Mouse (Mus musculus): ENCODE measurements at regions not wholly inside any gene's neighbourhood (a gene's known extent, or its start where the extent isn't known, plus 50 kb on each side); places are given as distances from the start of the nearest gene placed in this dataset.

DNA sequence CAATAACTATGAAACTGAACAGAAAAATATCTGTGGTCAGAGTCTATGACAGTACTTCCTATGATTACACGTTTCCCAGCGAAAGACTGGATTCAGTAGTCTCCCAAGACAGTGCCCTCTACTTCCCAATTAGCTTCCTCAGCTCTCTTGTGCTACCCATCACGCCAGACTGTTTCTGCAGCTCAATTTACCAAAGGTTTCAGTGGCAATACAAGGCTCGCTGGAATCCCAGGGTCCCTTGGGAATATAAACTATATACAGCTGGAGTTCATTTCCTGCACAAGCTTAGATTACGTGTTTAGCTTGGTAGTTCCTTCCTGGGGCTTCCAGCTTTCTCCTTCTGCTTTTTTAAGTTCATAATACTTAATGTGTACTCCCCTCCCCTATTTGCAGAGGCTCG is 160.3 kb downstream of the Spry2 start:
- no peaks in the 10 kb centered on the region for H3K36me3 ChIP-seq (ENCODE audit: insufficient read depth, low read length)
- 0 out of 2 replicates have a peak, but pooled peaks cover 2% of the 10 kb centered on the region for H3K27me3 ChIP-seq (ENCODE audit: insufficient read depth, low read length)
- TF ChIP-seq CTCF (conservative IDR thresholded peaks at IDR 0.05; ENCODE audit: low read length) (no peak), POU5F1 (IDR thresholded peaks at IDR 0.05; ENCODE audit: borderline replicate concordance, low read length) (no peak), NANOG (IDR thresholded peaks at IDR 0.05; ENCODE audit: borderline replicate concordance, low read length) (no peak)
- H3K4me1 ChIP-seq (replicated peaks; ENCODE audit: low read depth, low read length) = peaks cover 22% of the 10 kb centered on the region
- H3K9me3 ChIP-seq (ENCODE audit: low read length) = no peaks in the 10 kb centered on the region
- H3K4me3 ChIP-seq (replicated peaks; ENCODE audit: low read length) = no peak overlapping the region

DNA sequence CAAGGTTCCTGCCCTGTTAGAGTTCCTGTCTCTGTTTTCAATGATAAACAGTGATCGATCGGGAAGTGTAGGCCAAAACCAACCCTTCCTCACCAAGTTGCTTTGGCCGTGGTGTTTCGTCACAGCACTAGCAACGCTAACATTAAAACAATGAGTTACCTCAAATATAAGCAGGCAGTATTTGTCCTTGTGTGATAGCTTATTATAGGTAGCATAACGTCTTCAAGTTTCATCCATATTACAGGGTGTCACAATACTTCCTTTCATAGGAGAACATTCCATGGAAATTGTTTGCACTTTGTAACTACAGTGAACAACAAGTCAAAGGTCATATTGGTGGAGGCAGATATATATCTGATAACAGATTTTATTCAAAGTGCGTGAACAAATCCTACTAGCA is 162.3 kb downstream of the Spry2 start:
- Histone ChIP-seq H3K4me3 (replicated peaks; ENCODE audit: low read length) (no peak overlapping the region), H3K36me3 (ENCODE audit: insufficient read depth, low read length) (no peaks in the 10 kb centered on the region), H3K9me3 (ENCODE audit: low read length) (no peaks in the 10 kb centered on the region), H3K4me1 (replicated peaks; ENCODE audit: low read depth, low read length) (peaks cover 32% of the 10 kb centered on the region), H3K27me3 (ENCODE audit: insufficient read depth, low read length) (no peaks in the 10 kb centered on the region)
- no peak for TF ChIP-seq CTCF (conservative IDR thresholded peaks at IDR 0.05; ENCODE audit: low read length)

DNA sequence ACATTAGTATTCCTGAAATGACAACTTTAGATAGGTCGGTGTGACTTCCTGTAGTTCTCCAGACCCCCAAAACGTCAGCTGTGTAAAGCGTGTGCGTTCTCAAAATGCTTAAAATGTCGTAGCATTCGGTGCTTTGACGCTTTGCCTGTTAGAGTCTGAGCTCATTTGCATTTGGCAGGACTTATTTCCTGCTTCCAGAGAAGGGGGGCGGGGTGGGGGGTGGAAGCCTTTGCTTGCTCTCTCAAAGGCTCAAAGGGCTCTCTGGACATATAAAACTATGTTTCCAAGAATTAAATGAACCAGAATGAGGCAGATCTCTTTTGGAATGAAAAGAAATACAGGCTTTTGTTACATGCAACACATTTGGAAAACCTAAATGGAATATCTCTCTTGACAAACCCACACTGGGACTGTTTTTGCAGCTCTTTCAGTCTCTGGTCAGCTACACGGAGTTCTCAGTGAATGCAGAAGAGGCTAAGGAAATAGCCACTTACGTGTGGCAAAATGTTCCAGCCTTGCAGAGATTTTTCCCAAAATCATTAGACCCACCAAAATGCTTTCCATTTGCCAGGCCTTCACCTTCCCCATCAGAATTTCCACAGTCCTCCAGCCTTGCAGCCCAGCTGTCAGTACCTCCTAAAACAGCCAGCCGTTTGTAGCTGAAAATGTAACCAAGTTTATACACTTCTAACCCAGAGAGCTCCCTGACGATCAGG is 163.4 kb downstream of the Spry2 start:
- peaks cover 32% of the 10 kb centered on the region for H3K4me1 ChIP-seq (replicated peaks; ENCODE audit: low read depth, low read length)
- H3K27me3 ChIP-seq (ENCODE audit: insufficient read depth, low read length) = no peaks in the 10 kb centered on the region
- no peaks in the 10 kb centered on the region for H3K9me3 ChIP-seq (ENCODE audit: low read length)
- H3K4me3 ChIP-seq (replicated peaks; ENCODE audit: low read length) = no peak overlapping the region
- H3K36me3 ChIP-seq (ENCODE audit: insufficient read depth, low read length) = no peaks in the 10 kb centered on the region
- TF ChIP-seq CTCF (conservative IDR thresholded peaks at IDR 0.05; ENCODE audit: low read length) = no peak

DNA sequence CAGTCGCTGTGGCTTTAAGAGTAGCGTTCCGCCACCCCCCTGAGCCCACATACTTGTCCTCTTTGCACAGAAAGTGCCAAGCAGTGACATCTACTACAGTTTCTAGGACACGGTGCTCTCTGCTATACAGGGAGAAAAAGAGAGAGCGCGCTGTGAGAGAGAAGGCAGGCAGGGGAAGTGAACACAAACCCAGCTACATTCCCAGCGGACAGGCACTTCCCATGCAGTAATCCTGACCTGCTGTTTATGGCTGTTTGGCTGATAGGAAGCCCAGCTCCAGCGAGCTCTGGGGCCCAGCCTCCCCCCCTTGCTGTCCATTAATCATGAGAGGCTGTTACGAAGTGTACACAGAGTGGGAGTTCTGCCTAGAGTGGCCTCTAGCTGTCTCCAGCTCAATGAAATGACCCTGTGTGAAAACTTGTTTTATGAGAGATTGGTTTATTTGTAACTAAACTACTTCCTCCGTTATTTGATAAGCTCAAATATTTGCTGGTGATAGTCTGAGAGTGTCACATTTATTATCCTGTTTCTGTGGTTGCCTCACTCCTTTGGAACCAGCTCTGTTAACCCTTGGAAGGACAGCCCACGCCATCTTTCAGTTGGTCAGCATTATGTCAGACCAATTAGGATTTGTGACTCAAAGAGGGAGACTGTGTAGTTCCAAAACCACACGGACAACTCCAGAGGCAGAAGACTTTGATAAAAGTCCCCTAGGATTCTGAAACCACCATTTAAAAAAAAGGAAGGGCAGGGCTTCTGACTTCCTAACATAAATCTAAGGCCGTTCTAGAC is 164.2 kb downstream of the Spry2 start:
- peaks cover 32% of the 10 kb centered on the region for H3K4me1 ChIP-seq (replicated peaks; ENCODE audit: low read depth, low read length)
- no peaks in the 10 kb centered on the region for H3K9me3 ChIP-seq (ENCODE audit: low read length)
- peak overlapping the region; percentile 60 for H3K4me3 ChIP-seq (replicated peaks; ENCODE audit: low read length)
- TF ChIP-seq POU5F1 (IDR thresholded peaks at IDR 0.05; ENCODE audit: borderline replicate concordance, low read length) = no peak
- no peak for TF ChIP-seq CTCF (conservative IDR thresholded peaks at IDR 0.05; ENCODE audit: low read length)
- no peak for TF ChIP-seq NANOG (IDR thresholded peaks at IDR 0.05; ENCODE audit: borderline replicate concordance, low read length)
- H3K27me3 ChIP-seq (ENCODE audit: insufficient read depth, low read length) = no peaks in the 10 kb centered on the region
- no peaks in the 10 kb centered on the region for H3K36me3 ChIP-seq (ENCODE audit: insufficient read depth, low read length)

DNA sequence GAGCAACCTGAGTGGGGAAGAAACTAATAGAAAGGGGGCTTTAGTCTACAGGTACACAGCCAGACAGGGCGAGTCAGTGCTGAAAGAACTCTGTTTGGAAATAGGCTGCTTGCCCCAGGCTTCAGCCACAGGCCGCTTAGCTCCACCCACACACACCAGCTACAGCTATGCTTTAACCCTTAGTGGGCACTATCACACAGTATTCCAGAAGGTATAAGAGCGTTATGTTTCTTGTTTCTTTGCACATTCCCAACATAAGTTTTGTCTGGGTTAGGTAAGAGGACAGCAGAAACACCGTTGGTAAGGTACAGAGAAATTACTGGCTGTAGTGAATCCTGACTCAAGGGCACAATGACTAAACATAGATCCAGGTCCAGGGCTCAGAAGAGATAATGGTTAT is 165.8 kb downstream of the Spry2 start:
- Histone ChIP-seq H3K9me3 (ENCODE audit: low read length) (no peaks in the 10 kb centered on the region), H3K27me3 (ENCODE audit: insufficient read depth, low read length) (no peaks in the 10 kb centered on the region), H3K4me1 (replicated peaks; ENCODE audit: low read depth, low read length) (peaks cover 32% of the 10 kb centered on the region), H3K36me3 (ENCODE audit: insufficient read depth, low read length) (no peaks in the 10 kb centered on the region), H3K4me3 (replicated peaks; ENCODE audit: low read length) (no peak overlapping the region)
- no peak for TF ChIP-seq NANOG (IDR thresholded peaks at IDR 0.05; ENCODE audit: borderline replicate concordance, low read length)
- TF ChIP-seq CTCF (conservative IDR thresholded peaks at IDR 0.05; ENCODE audit: low read length) = no peak
- TF ChIP-seq POU5F1 (IDR thresholded peaks at IDR 0.05; ENCODE audit: borderline replicate concordance, low read length) = no peak

DNA sequence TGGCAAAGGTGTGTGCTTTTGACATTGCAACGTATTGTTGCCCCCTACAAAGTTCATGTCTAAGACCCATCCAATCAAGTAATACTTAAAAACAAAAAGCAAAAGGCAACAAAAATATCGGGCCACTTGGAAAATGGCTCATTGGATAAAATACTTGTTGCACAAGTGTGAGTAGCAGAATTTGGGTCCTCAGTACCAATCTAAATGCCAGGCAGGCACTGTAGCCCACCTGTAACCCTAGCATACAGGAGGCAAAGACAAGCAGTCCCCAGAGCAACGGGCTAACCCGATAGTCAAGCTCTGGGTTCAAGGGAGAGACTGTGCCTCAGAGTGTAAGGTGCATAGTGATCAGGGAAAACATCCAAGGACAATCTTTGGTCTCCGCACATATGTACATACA is 167.8 kb downstream of the Spry2 start:
- H3K9me3 ChIP-seq (ENCODE audit: low read length) = no peaks in the 10 kb centered on the region
- no peaks in the 10 kb centered on the region for H3K27me3 ChIP-seq (ENCODE audit: insufficient read depth, low read length)
- H3K36me3 ChIP-seq (ENCODE audit: insufficient read depth, low read length) = no peaks in the 10 kb centered on the region
- no peak overlapping the region for H3K4me3 ChIP-seq (replicated peaks; ENCODE audit: low read length)
- peaks cover 32% of the 10 kb centered on the region for H3K4me1 ChIP-seq (replicated peaks; ENCODE audit: low read depth, low read length)
- TF ChIP-seq NANOG (IDR thresholded peaks at IDR 0.05; ENCODE audit: borderline replicate concordance, low read length) (no peak), POU5F1 (IDR thresholded peaks at IDR 0.05; ENCODE audit: borderline replicate concordance, low read length) (no peak), CTCF (conservative IDR thresholded peaks at IDR 0.05; ENCODE audit: low read length) (no peak)

DNA sequence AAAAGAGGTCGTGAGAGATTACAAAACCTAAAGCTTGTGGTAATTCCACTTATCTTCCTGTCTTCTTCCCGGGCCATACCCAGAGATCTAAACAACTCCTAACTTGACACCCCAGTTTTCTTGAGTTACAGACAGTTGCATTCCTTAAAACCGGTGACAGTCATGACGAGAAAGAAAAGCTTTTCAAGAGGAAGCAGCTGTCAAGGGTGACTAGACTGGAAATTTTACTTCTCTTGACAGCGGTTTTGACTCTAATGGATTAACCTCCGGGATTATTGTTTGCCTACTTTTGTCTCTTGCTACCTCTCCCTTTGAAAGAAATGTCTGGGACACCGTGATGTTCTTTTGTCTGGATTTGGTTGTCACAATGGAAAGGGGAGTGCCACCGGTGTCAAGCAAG is 170.9 kb downstream of the Spry2 start:
- Histone ChIP-seq H3K4me3 (replicated peaks; ENCODE audit: low read length) (no peak overlapping the region), H3K27me3 (ENCODE audit: insufficient read depth, low read length) (no peaks in the 10 kb centered on the region), H3K9me3 (ENCODE audit: low read length) (no peaks in the 10 kb centered on the region), H3K4me1 (replicated peaks; ENCODE audit: low read depth, low read length) (peaks cover 5% of the 10 kb centered on the region), H3K36me3 (ENCODE audit: insufficient read depth, low read length) (no peaks in the 10 kb centered on the region)
- TF ChIP-seq NANOG (IDR thresholded peaks at IDR 0.05; ENCODE audit: borderline replicate concordance, low read length) (no peak), CTCF (conservative IDR thresholded peaks at IDR 0.05; ENCODE audit: low read length) (no peak), POU5F1 (IDR thresholded peaks at IDR 0.05; ENCODE audit: borderline replicate concordance, low read length) (no peak)

DNA sequence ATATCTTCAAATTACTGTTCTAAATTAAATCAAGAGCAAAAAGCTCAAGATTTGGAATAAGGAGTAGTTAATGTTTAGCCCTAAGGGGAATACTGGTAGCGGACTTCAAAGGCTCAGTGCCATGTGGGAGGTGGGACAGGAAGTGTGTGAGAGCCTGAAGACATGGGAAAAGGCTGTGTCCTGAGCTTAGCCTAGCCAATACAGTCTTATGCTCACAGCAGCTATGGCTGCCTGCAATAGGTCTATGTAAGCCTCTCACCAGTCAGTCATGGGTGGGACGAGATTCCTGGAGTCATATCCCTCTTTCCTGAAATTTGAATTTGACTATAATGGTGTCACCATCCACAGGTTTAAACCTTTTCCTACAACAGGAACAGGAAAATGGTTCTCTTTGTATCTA is 173.7 kb downstream of the Spry2 start:
- TF ChIP-seq NANOG (IDR thresholded peaks at IDR 0.05; ENCODE audit: borderline replicate concordance, low read length) (no peak), POU5F1 (IDR thresholded peaks at IDR 0.05; ENCODE audit: borderline replicate concordance, low read length) (no peak), CTCF (conservative IDR thresholded peaks at IDR 0.05; ENCODE audit: low read length) (no peak)
- no peaks in the 10 kb centered on the region for H3K36me3 ChIP-seq (ENCODE audit: insufficient read depth, low read length)
- no peaks in the 10 kb centered on the region for H3K27me3 ChIP-seq (ENCODE audit: insufficient read depth, low read length)
- no peaks in the 10 kb centered on the region; the same call in 1 of the 2 replicates for H3K4me1 ChIP-seq (replicated peaks; ENCODE audit: low read depth, low read length)
- no peak overlapping the region for H3K4me3 ChIP-seq (replicated peaks; ENCODE audit: low read length)
- H3K9me3 ChIP-seq (ENCODE audit: low read length) = no peaks in the 10 kb centered on the region
